Mouse (Mus musculus): Measurements from ENCODE around the gene Cntfr. TPM values are rescaled to one million over a fixed set of nuclear protein-coding genes. Genes with fewer than 3 reads are reported as not detected.

Gene Cntfr
- polyA plus RNA-seq, 1 experiment from 2014 or later: 27.2 TPM

DNA sequence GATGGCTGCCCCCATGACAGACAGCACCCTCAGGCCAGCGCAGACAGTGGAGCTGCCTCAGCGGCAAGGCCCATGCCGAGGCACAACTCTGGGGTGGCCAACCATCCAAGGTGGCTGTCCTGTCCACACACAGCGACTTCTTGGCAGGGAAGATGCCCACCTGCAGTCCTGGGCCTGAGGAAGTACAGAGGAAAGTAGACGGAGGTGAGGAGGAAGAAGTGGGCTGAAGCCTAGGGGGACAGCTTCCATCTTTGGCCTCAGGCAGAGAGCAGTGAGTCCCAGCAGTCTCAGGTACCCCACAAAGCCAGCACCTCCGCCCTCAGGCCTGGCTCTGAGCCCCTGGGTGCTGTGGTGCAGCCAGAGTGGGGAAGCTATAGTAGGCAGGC lies 58.1 kb downstream of the Cntfr start:
- Histone ChIP-seq H3K27me3 (replicated peaks) (no peaks in the 10 kb centered on the region), H3K4me3 (replicated peaks) (peak overlapping the region; percentile 73), H3K4me1 (peaks cover 47% of the 10 kb centered on the region), H3K9ac (replicated peaks) (peak overlapping the region; percentile 92), H3K9me3 (replicated peaks) (no peaks in the 10 kb centered on the region), H3K27ac (replicated peaks) (peak overlapping the region; percentile 92), H3K36me3 (no peaks in the 10 kb centered on the region), H3K4me2 (peak overlapping the region; percentile 81)
- ATAC-seq (ENCODE audit: low FRiP score): no peak
- whole genome bisulfite sequencing: 70% methylated on average over 6 of the region's 6 CpGs

DNA sequence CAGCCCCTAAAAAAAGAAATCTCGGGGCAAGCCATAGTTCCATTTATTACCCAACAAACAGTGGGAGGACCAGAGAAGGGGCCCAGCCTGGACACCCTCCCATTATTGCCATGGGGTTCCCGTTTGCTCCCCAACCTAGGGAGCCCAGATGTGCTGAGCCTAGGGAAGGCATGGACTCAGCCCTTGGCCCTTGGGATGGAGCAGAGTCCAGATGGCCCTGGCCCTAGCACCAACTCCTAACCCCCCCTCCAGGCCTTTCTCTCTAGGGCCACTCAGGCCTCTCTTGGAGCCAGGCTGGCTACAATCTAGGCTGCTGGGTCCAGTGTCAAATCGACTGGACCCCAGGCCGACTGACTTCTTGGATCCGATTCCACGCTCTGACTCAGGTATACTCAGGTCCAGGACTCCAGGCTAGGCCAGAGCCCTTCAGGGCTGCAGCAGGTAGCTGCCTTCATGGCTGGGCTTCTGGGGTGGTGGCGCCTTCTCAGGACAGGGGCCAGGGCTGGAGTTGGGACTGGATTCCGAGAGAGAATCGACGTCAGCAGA lies 58.6 kb downstream of the Cntfr start:
- WGBS: 87% methylated on average over 10 of the region's 10 CpGs
- H3K4me2 ChIP-seq: peak overlapping the region; percentile 81
- H3K9me3 ChIP-seq (replicated peaks): no peaks in the 10 kb centered on the region
- no peaks in the 10 kb centered on the region for H3K36me3 ChIP-seq
- H3K9ac ChIP-seq (replicated peaks): peak overlapping the region; percentile 92
- H3K4me1 ChIP-seq: peaks cover 47% of the 10 kb centered on the region
- H3K27ac ChIP-seq (replicated peaks): no peak overlapping the region
- ATAC-seq (ENCODE audit: low FRiP score): no peak
- no peaks in the 10 kb centered on the region for H3K27me3 ChIP-seq (replicated peaks)
- H3K4me3 ChIP-seq (replicated peaks): peak overlapping the region; percentile 73; the same call in 1 of the 2 replicates

- Histone ChIP-seq H3K4me2 (peak overlapping the region; percentile 81), H3K27ac (replicated peaks) (no peak overlapping the region; the same call in 1 of the 2 replicates), H3K9me3 (replicated peaks) (no peaks in the 10 kb centered on the region), H3K27me3 (replicated peaks) (no peaks in the 10 kb centered on the region), H3K9ac (replicated peaks) (0 out of 2 replicates have a peak overlapping the region, but pooled peaks have one; percentile 92), H3K4me3 (replicated peaks) (no peak overlapping the region), H3K4me1 (peaks cover 49% of the 10 kb centered on the region), H3K36me3 (no peaks in the 10 kb centered on the region)
- ATAC-seq (ENCODE audit: low FRiP score): no peak
- 70% methylated on average over 10 of the region's 10 CpGs for WGBS
Measured at GRCm38 (mm10) chr4:41636882-41637635, 59.8 kb downstream of the Cntfr start.

DNA sequence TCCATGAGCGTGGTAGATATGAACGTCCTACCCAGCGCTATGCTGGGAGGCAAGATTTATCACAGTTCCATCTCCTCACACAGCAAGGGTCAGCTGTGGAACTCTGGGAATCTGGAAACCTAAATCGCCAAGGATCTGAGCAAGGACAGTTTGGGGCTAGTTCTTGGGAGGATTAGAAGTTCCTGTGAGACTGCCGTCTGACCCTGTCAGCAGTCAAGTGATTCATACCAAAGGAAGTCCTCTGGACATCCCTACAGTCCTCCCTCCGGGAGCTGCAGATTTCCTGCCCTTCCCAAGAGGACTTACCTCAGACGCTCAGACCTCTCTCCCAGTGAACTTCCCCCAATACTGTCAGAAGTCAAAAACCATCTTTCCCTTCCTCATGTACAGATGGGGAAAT lies 60.5 kb downstream of the Cntfr start:
- WGBS: 39% methylated on average over 7 of the region's 7 CpGs
- no peak overlapping the region for H3K4me3 ChIP-seq (replicated peaks)
- no peaks in the 10 kb centered on the region for H3K36me3 ChIP-seq
- no peaks in the 10 kb centered on the region for H3K27me3 ChIP-seq (replicated peaks)
- peaks cover 56% of the 10 kb centered on the region for H3K4me1 ChIP-seq
- H3K9ac ChIP-seq (replicated peaks): no peak overlapping the region
- no peaks in the 10 kb centered on the region for H3K9me3 ChIP-seq (replicated peaks)
- H3K4me2 ChIP-seq: peak overlapping the region; percentile 17; the same call in 1 of the 2 replicates
- H3K27ac ChIP-seq (replicated peaks): peak overlapping the region; percentile 42
- no peak for ATAC-seq (ENCODE audit: low FRiP score)

- H3K27ac ChIP-seq (replicated peaks): peak overlapping the region; percentile 42; the same call in 1 of the 2 replicates
- H3K36me3 ChIP-seq: no peaks in the 10 kb centered on the region
- peaks cover 60% of the 10 kb centered on the region for H3K4me1 ChIP-seq
- no peaks in the 10 kb centered on the region for H3K9me3 ChIP-seq (replicated peaks)
- no peak overlapping the region for H3K4me2 ChIP-seq
- H3K9ac ChIP-seq (replicated peaks): no peak overlapping the region
- WGBS: 47% methylated on average over 2 of the region's 2 CpGs
- H3K27me3 ChIP-seq (replicated peaks): no peaks in the 10 kb centered on the region
- ATAC-seq (ENCODE audit: low FRiP score): no peak
- no peak overlapping the region for H3K4me3 ChIP-seq (replicated peaks)
Measured at GRCm38 (mm10) chr4:41635906-41636305, 61.0 kb downstream of the Cntfr start.

- ATAC-seq (ENCODE audit: low FRiP score): no peak
- H3K4me3 ChIP-seq (replicated peaks): no peak overlapping the region
- H3K9me3 ChIP-seq (replicated peaks): no peaks in the 10 kb centered on the region
- H3K4me2 ChIP-seq: no peak overlapping the region
- 75% methylated on average over 8 of the region's 8 CpGs for WGBS
- no peaks in the 10 kb centered on the region for H3K36me3 ChIP-seq
- H3K9ac ChIP-seq (replicated peaks): no peak overlapping the region
- H3K27me3 ChIP-seq (replicated peaks): no peaks in the 10 kb centered on the region
- peaks cover 56% of the 10 kb centered on the region for H3K4me1 ChIP-seq
- no peak overlapping the region for H3K27ac ChIP-seq (replicated peaks)
Measured at GRCm38 (mm10) chr4:41635224-41635623, 61.7 kb downstream of the Cntfr start.

- no peak for ATAC-seq (ENCODE audit: low FRiP score)
- Histone ChIP-seq H3K9ac (replicated peaks) (no peak overlapping the region), H3K27me3 (replicated peaks) (no peaks in the 10 kb centered on the region), H3K4me2 (no peak overlapping the region), H3K9me3 (replicated peaks) (no peaks in the 10 kb centered on the region), H3K27ac (replicated peaks) (no peak overlapping the region), H3K4me1 (peaks cover 62% of the 10 kb centered on the region), H3K36me3 (no peaks in the 10 kb centered on the region), H3K4me3 (replicated peaks) (no peak overlapping the region)
- 96% methylated on average over 8 of the region's 8 CpGs for WGBS
Measured at GRCm38 (mm10) chr4:41634631-41635030, 62.3 kb downstream of the Cntfr start.

DNA sequence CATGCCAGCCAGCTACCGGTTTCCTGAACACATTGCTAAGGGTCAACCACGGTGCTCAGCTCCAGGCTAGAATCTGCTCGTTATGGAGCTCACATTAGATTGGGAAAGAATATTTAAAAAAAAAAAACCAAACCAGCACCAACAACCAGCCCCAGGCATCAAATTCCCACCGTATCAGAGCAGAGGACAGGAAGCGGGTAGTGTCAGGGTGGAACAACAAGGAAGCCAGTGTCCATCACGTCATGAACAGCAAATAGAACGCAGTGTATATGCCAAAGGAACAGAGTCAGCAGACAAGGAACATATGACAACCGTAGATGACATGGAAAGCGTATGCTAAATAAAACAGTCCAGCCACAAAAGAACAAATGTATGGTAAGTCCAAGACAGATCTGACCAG lies 63.9 kb downstream of the Cntfr start:
- Histone ChIP-seq H3K9me3 (replicated peaks) (no peaks in the 10 kb centered on the region), H3K4me3 (replicated peaks) (no peak overlapping the region), H3K36me3 (no peaks in the 10 kb centered on the region), H3K9ac (replicated peaks) (no peak overlapping the region), H3K27ac (replicated peaks) (no peak overlapping the region), H3K4me2 (no peak overlapping the region), H3K4me1 (peaks cover 58% of the 10 kb centered on the region), H3K27me3 (replicated peaks) (no peaks in the 10 kb centered on the region)
- no peak for ATAC-seq (ENCODE audit: low FRiP score)
- WGBS: 87% methylated on average over 9 of the region's 9 CpGs

GRCm38 (mm10) chr4:41631390-41631789 lies 65.5 kb downstream of the Cntfr start:
- ATAC-seq (ENCODE audit: low FRiP score): 0 out of 2 replicates have a peak, but pooled peaks have one; percentile 17
- Histone ChIP-seq H3K9ac (replicated peaks) (no peak overlapping the region), H3K4me1 (peaks cover 49% of the 10 kb centered on the region), H3K27ac (replicated peaks) (peak overlapping the region; percentile 67), H3K9me3 (replicated peaks) (no peaks in the 10 kb centered on the region), H3K4me2 (peak overlapping the region; percentile 28), H3K36me3 (no peaks in the 10 kb centered on the region), H3K27me3 (replicated peaks) (no peaks in the 10 kb centered on the region), H3K4me3 (replicated peaks) (no peak overlapping the region)
- 5% methylated on average over 11 of the region's 11 CpGs for WGBS

DNA sequence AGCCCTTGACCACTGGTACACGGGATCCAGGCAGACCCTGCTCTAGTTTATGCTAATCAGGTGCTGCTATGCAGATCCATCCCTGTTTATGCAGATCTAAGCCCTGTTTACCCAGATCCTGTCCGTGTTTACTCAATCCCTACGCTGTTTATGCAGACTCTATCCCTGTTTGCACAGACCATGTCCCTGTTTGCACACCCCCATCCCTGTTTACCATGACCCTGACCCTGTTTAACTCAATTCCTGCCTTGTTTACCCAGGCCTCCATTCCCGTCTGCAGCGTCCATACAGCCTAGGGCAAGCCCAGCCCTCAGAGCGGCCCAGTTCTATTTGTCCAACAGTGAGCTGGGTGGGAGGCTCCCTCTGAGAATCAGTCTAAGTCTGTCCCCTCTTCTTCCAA lies 66.7 kb downstream of the Cntfr start:
- 43% methylated on average over 6 of the region's 6 CpGs for WGBS
- no peak overlapping the region for H3K9ac ChIP-seq (replicated peaks)
- H3K4me1 ChIP-seq: peaks cover 43% of the 10 kb centered on the region
- no peak overlapping the region for H3K4me2 ChIP-seq
- no peaks in the 10 kb centered on the region for H3K36me3 ChIP-seq
- H3K4me3 ChIP-seq (replicated peaks): no peak overlapping the region
- no peak for ATAC-seq (ENCODE audit: low FRiP score)
- no peaks in the 10 kb centered on the region for H3K27me3 ChIP-seq (replicated peaks)
- H3K9me3 ChIP-seq (replicated peaks): no peaks in the 10 kb centered on the region
- H3K27ac ChIP-seq (replicated peaks): no peak overlapping the region

- 12% methylated on average over 8 of the region's 8 CpGs for WGBS
- H3K9ac ChIP-seq (replicated peaks): no peak overlapping the region; the same call in 1 of the 2 replicates
- peaks cover 43% of the 10 kb centered on the region for H3K4me1 ChIP-seq
- no peaks in the 10 kb centered on the region for H3K9me3 ChIP-seq (replicated peaks)
- no peaks in the 10 kb centered on the region for H3K36me3 ChIP-seq
- ATAC-seq (ENCODE audit: low FRiP score): peak; percentile 39; the same call in 1 of the 2 replicates
- no peak overlapping the region for H3K4me2 ChIP-seq
- H3K27ac ChIP-seq (replicated peaks): peak overlapping the region; percentile 64
- H3K4me3 ChIP-seq (replicated peaks): no peak overlapping the region
- H3K27me3 ChIP-seq (replicated peaks): no peaks in the 10 kb centered on the region
Measured at GRCm38 (mm10) chr4:41628202-41628927, 68.5 kb downstream of the Cntfr start.

Measured in neural tube, embryonic 15.5 days (tissue).